Mouse (Mus musculus): ENCODE results near the gene Tm4sf20. TPM values are rescaled to one million over a fixed set of nuclear protein-coding genes. Genes with fewer than 3 reads are reported as not detected.

The Tm4sf20 gene
- polyA plus RNA-seq, 1 experiment from 2014 or later: not detected

Other genes with a start within 250 kb of the Tm4sf20 start
- gene Col4a4, start 181.6 kb downstream of the Tm4sf20 start, polyA plus RNA-seq (2015; fragmentation: Nextera tagmentation; extraction: Ambion mirVana): 0.55 and 1.1 TPM in 2 replicates
- 0.41 and 0.46 TPM in 2 replicates for gene Col4a3, start 181.5 kb downstream of the Tm4sf20 start, polyA plus RNA-seq (2015; fragmentation: Nextera tagmentation; extraction: Ambion mirVana)
- 187 and 214 TPM in 2 replicates for gene Mff, start 43.6 kb downstream of the Tm4sf20 start, polyA plus RNA-seq (2015; fragmentation: Nextera tagmentation; extraction: Ambion mirVana)
- gene Gm47791, start 2.8 kb upstream of the Tm4sf20 start, polyA plus RNA-seq (2015; fragmentation: Nextera tagmentation; extraction: Ambion mirVana): not detected in 2 replicates
- gene Agfg1, start 71.0 kb upstream of the Tm4sf20 start, polyA plus RNA-seq (2015; fragmentation: Nextera tagmentation; extraction: Ambion mirVana): 29.0 and 29.3 TPM in 2 replicates
- 0.19 TPM in 2 replicates for gene A030005L19Rik, start 144.9 kb upstream of the Tm4sf20 start, polyA plus RNA-seq (2015; fragmentation: Nextera tagmentation; extraction: Ambion mirVana)
- gene A030014E15Rik, start 156.5 kb upstream of the Tm4sf20 start, polyA plus RNA-seq (2015; fragmentation: Nextera tagmentation; extraction: Ambion mirVana): not detected in 2 replicates
- gene Gm6217, start 162.9 kb upstream of the Tm4sf20 start, polyA plus RNA-seq (2015; fragmentation: Nextera tagmentation; extraction: Ambion mirVana): not detected in 2 replicates
- gene A030003K21Rik, start 174.9 kb upstream of the Tm4sf20 start, polyA plus RNA-seq (2015; fragmentation: Nextera tagmentation; extraction: Ambion mirVana): not detected in 2 replicates
- gene Gm7544, start 187.6 kb upstream of the Tm4sf20 start, polyA plus RNA-seq (2015; fragmentation: Nextera tagmentation; extraction: Ambion mirVana): not detected in 2 replicates
- gene Gm47955, start 191.8 kb upstream of the Tm4sf20 start, polyA plus RNA-seq (2015; fragmentation: Nextera tagmentation; extraction: Ambion mirVana): not detected in 2 replicates
- not detected in 2 replicates for gene Gm47959, start 232.1 kb upstream of the Tm4sf20 start, polyA plus RNA-seq (2015; fragmentation: Nextera tagmentation; extraction: Ambion mirVana)

Measured in heart, embryonic 13.5 days (tissue).